Mouse (Mus musculus): Measurements from ENCODE around the gene Pex16. TPM values are rescaled to one million over a fixed set of nuclear protein-coding genes. Genes with fewer than 3 reads are reported as not detected.
"Not testable (repeated sequence)": the region's sequence is repeated elsewhere in the genome, so short reads cannot be mapped to it uniquely, and the experiment has no call there.

The Pex16 gene
- polyA plus RNA-seq, 1 experiment from 2014 or later = 35.0 TPM

GRCm38 (mm10) chr2:92392318-92393264 is 18.1 kb downstream of the Pex16 start:
- Histone ChIP-seq H3K4me3 (peak overlapping the region; percentile 41), H3K36me3 (peaks cover 1% of the 10 kb centered on the region), H3K9ac (peak overlapping the region; percentile 74), H3K9me3 (no peaks in the 10 kb centered on the region), H3K27me3 (no peaks in the 10 kb centered on the region), H3K27ac (replicated peaks) (peak overlapping the region; percentile 95), H3K4me2 (peak overlapping the region; percentile 78), H3K4me1 (replicated peaks) (peaks cover 81% of the 10 kb centered on the region)
- no peak for ATAC-seq (ENCODE audit: low read depth)
- 3% methylated on average over 26 of the region's 26 CpGs for WGBS

DNA sequence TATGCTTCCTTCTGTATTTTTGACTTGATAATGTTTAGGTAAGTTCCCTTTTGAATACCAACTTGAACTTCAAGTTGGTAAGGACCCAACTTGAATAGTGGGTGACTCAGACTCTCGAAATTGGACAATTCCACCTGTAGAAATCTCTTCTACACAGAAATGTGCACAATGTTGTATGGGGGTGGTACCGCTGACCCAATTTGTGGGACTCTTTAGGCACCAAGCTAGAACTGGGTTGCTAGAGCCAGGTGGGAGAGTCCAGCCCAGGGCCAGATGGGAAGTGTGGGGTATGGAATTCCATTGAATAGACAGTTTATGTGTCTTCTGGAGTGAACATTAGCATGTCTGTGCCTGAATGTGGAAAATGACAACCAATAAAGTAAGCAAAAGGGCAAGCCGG is 21.1 kb downstream of the Pex16 start:
- H3K4me1 ChIP-seq (replicated peaks) = peaks cover 83% of the 10 kb centered on the region
- WGBS = 87% methylated on average over 3 of the region's 3 CpGs
- no peak overlapping the region for H3K27ac ChIP-seq (replicated peaks)
- H3K27me3 ChIP-seq = no peaks in the 10 kb centered on the region
- H3K36me3 ChIP-seq = no peaks in the 10 kb centered on the region
- no peaks in the 10 kb centered on the region for H3K9me3 ChIP-seq
- H3K4me3 ChIP-seq = no peak overlapping the region
- ATAC-seq (ENCODE audit: low read depth) = no peak
- no peak overlapping the region for H3K9ac ChIP-seq
- H3K4me2 ChIP-seq = no peak overlapping the region

- H3K9me3 ChIP-seq = no peaks in the 10 kb centered on the region
- H3K27me3 ChIP-seq = no peaks in the 10 kb centered on the region
- no peak overlapping the region for H3K27ac ChIP-seq (replicated peaks)
- no peak overlapping the region for H3K4me2 ChIP-seq
- WGBS = 74% methylated on average over 1 of the region's 1 CpGs
- no peaks in the 10 kb centered on the region for H3K36me3 ChIP-seq
- no peak for ATAC-seq (ENCODE audit: low read depth)
- H3K4me3 ChIP-seq = no peak overlapping the region
- H3K9ac ChIP-seq = no peak overlapping the region
- peaks cover 73% of the 10 kb centered on the region for H3K4me1 ChIP-seq (replicated peaks)
Measured at GRCm38 (mm10) chr2:92397436-92397835, 23.0 kb downstream of the Pex16 start.

DNA sequence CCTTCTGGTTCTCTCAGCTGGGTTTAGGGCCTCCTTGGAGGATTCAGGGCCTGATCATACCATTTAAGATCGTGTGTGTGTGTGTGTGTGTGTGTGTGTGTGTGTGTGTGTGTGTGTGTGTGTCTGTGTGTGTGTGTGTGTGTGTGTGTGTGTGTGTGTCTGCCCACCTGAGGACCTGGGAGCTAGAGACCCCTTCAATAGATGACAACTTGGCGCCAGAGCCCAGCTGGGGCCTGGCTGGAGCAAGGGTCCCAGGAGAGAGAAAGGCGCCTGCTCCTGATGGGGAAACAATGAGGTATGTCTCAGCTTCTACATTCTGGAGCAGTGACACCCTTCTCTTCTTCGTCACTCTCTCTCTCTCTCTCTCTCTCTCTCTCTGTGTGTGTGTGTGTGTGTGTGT is 25.4 kb downstream of the Pex16 start:
- 24% methylated on average over 3 of the region's 4 CpGs for WGBS
- peak overlapping the region; percentile 86 for H3K4me3 ChIP-seq
- peaks cover 62% of the 10 kb centered on the region for H3K4me1 ChIP-seq (replicated peaks)
- H3K4me2 ChIP-seq = peak overlapping the region; percentile 75
- peaks cover 14% of the 10 kb centered on the region for H3K36me3 ChIP-seq
- not testable (repeated sequence) for ATAC-seq (ENCODE audit: low read depth); H3K9me3 ChIP-seq; H3K27me3 ChIP-seq
- peak overlapping the region; percentile 97 for H3K9ac ChIP-seq
- H3K27ac ChIP-seq (replicated peaks) = peak overlapping the region; percentile 84; the same call in 1 of the 2 replicates

GRCm38 (mm10) chr2:92400682-92401081 is 26.2 kb downstream of the Pex16 start:
- Histone ChIP-seq H3K4me2 (peak overlapping the region; percentile 75), H3K4me3 (peak overlapping the region; percentile 86), H3K9me3 (no peaks in the 10 kb centered on the region), H3K9ac (peak overlapping the region; percentile 97), H3K27me3 (no peaks in the 10 kb centered on the region), H3K4me1 (replicated peaks) (peaks cover 71% of the 10 kb centered on the region), H3K36me3 (peaks cover 22% of the 10 kb centered on the region), H3K27ac (replicated peaks) (peak overlapping the region; percentile 84)
- peak; percentile 30; the same call in 1 of the 2 replicates for ATAC-seq (ENCODE audit: low read depth)
- WGBS = 2% methylated on average over 21 of the region's 22 CpGs

GRCm38 (mm10) chr2:92401091-92401561 is 26.6 kb downstream of the Pex16 start, which contains the start of gene Mapk8ip1:
TSS of gene Mapk8ip1 (minus strand) at chr2:92401263.
- H3K36me3 ChIP-seq = peaks cover 26% of the 10 kb centered on the region

DNA sequence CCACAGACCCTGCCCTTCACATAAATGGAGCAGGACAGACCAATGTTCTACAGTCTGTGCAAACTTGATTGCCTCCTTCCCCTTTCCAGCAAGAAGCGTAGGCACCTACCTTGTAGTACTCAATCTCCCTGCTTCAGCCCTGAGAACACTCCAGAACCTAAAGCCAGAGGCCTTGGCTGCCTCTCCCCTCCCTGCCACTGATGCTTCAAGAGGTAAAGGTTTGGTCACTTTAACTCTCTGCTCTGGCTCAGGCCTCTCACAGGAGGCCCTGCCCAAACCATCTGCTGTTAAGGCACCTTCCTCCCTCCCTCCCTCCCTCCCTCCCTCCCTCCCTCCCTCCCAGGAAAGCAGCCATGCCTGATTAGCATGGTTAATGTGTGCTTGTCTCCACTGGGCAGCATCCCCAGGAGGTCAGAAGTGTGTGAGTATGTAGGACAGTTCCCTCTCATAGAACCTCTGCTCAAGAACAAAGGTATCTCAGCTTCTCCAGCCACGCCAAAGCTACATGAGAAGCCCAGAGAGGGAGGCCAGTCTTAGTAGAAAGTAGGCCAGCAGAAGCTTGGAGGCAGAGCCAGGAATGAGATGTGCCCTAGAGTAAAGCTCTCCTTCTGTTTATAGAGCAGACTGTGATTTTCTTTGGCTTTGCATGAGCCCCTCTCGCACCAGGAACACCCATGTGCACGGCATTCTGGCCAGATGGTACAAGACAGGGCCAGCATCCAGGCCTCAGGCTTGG is 28.3 kb downstream of the Pex16 start:
- WGBS = 68% methylated on average over 4 of the region's 4 CpGs
- ATAC-seq (ENCODE audit: low read depth) = no peak
- peak overlapping the region; percentile 35 for H3K27ac ChIP-seq (replicated peaks)
- no peak overlapping the region for H3K9ac ChIP-seq
- no peaks in the 10 kb centered on the region for H3K9me3 ChIP-seq
- no peak overlapping the region for H3K4me3 ChIP-seq
- H3K27me3 ChIP-seq = no peaks in the 10 kb centered on the region
- peaks cover 42% of the 10 kb centered on the region for H3K36me3 ChIP-seq
- no peak overlapping the region for H3K4me2 ChIP-seq
- H3K4me1 ChIP-seq (replicated peaks) = peaks cover 62% of the 10 kb centered on the region

More at GRCm38 (mm10) chr2:92401091-92401561, 26.6 kb downstream of the Pex16 start, which contains the start of gene Mapk8ip1:
- Histone ChIP-seq H3K27me3 (no peaks in the 10 kb centered on the region), H3K9me3 (no peaks in the 10 kb centered on the region), H3K9ac (peak within 1 kb of the TSS; percentile 97), H3K4me1 (replicated peaks) (peaks cover 72% of the 10 kb centered on the region), H3K4me3 (peak within 1 kb of the TSS; percentile 86), H3K4me2 (peak within 1 kb of the TSS; percentile 75), H3K27ac (replicated peaks) (peak within 1 kb of the TSS; percentile 84)
- peak; percentile 68 for ATAC-seq (ENCODE audit: low read depth)
- WGBS = 2% methylated on average over 31 of the region's 59 CpGs

- WGBS = 95% methylated on average over 5 of the region's 5 CpGs
- H3K4me3 ChIP-seq = no peak overlapping the region
- H3K9me3 ChIP-seq = no peaks in the 10 kb centered on the region
- H3K36me3 ChIP-seq = peaks cover 53% of the 10 kb centered on the region
- H3K9ac ChIP-seq = no peak overlapping the region
- no peaks in the 10 kb centered on the region for H3K27me3 ChIP-seq
- H3K4me2 ChIP-seq = no peak overlapping the region
- ATAC-seq (ENCODE audit: low read depth) = no peak
- H3K4me1 ChIP-seq (replicated peaks) = peaks cover 52% of the 10 kb centered on the region
- H3K27ac ChIP-seq (replicated peaks) = no peak overlapping the region
Measured at GRCm38 (mm10) chr2:92403776-92404319, 29.4 kb downstream of the Pex16 start.

DNA sequence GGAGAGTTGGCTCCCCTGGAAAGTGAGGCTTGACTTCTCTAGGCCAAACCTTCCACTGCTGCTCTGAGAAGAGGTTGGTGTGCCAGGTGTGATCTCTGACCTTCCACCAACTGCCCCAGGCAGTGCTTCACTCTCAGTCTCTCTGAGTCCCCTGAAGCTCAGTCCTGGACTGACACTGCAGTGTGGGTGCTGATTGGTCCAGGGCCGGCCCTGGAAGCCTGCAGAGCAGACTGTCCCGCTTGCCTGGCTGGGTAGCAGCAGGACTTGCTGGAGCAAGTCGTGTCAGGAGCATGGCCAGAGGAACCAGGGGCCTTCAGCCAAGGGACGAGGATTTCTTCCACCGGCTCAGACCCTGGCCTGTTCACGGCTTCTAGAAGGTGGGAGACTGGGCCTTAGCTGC is 30.3 kb downstream of the Pex16 start:
- no peak for ATAC-seq (ENCODE audit: low read depth)
- Histone ChIP-seq H3K27me3 (no peaks in the 10 kb centered on the region), H3K36me3 (peaks cover 61% of the 10 kb centered on the region), H3K9me3 (no peaks in the 10 kb centered on the region), H3K4me1 (replicated peaks) (peaks cover 43% of the 10 kb centered on the region), H3K9ac (0 out of 2 replicates have a peak overlapping the region, but pooled peaks have one; percentile 6), H3K27ac (replicated peaks) (peak overlapping the region; percentile 72; the same call in 1 of the 2 replicates), H3K4me2 (no peak overlapping the region), H3K4me3 (no peak overlapping the region)
- WGBS = 88% methylated on average over 6 of the region's 6 CpGs

DNA sequence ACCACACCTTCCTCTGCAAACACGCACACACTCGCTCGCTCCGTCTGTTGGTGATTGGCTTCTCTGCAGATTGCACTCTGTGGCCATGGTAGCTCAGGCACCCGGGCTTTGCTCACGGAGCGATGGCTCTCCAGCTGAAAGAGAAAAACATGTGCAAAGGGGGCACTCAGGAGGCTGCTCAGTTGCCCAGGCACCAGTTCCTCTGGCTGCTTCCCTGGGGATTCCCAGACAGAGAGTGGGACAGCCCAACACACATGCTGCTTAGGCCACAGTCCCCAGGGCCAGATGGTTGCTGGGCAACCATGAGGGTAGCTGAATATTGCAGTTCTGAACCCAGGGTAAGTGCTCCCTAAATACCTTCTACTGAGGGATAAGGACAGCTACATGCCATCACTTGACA is 31.2 kb downstream of the Pex16 start:
- H3K4me2 ChIP-seq = no peak overlapping the region
- peaks cover 34% of the 10 kb centered on the region for H3K4me1 ChIP-seq (replicated peaks)
- H3K9me3 ChIP-seq = no peaks in the 10 kb centered on the region
- no peaks in the 10 kb centered on the region for H3K27me3 ChIP-seq
- H3K36me3 ChIP-seq = peaks cover 71% of the 10 kb centered on the region
- no peak overlapping the region for H3K4me3 ChIP-seq
- peak overlapping the region; percentile 72 for H3K27ac ChIP-seq (replicated peaks)
- ATAC-seq (ENCODE audit: low read depth) = no peak
- 50% methylated on average over 7 of the region's 7 CpGs for WGBS
- 0 out of 2 replicates have a peak overlapping the region, but pooled peaks have one; percentile 22 for H3K9ac ChIP-seq

- H3K27me3 ChIP-seq = no peaks in the 10 kb centered on the region
- peaks cover 99% of the 10 kb centered on the region for H3K36me3 ChIP-seq
- no peak overlapping the region for H3K4me3 ChIP-seq
- H3K4me2 ChIP-seq = no peak overlapping the region
- H3K27ac ChIP-seq (replicated peaks) = no peak overlapping the region
- WGBS = 90% methylated on average over 18 of the region's 18 CpGs
- no peak overlapping the region for H3K9ac ChIP-seq
- peaks cover 21% of the 10 kb centered on the region for H3K4me1 ChIP-seq (replicated peaks)
- no peak for ATAC-seq (ENCODE audit: low read depth)
- H3K9me3 ChIP-seq = no peaks in the 10 kb centered on the region
Measured at GRCm38 (mm10) chr2:92408309-92409045, 34.0 kb downstream of the Pex16 start.
